Mouse (Mus musculus) heart, adult 2 months (tissue): ENCODE results near the gene Eras.

Experiments
- CTCF ChIP-seq: fragments of 200-600 bp; IDR thresholded peaks from 2 replicates; pipeline ENCODE4 v1.8.1; 2022; ENCODE audit warnings: antibody characterized with exemption, mild to moderate bottlenecking, moderate library complexity
- POLR2A ChIP-seq: fragments of 200-500 bp; IDR thresholded peaks from 2 replicates; pipeline ENCODE4 v1.6.1; 2011; ENCODE audit warnings: mild to moderate bottlenecking, low read depth, low read length, control low read depth; ENCODE audit not compliant: insufficient read depth

- TF ChIP-seq CTCF: no peak
- TF ChIP-seq POLR2A: no peak
These were observed 1.3 kb downstream of the Eras start for GRCm38 (mm10) chrX:7927116-7927515.
